In the genomic region with DNA sequence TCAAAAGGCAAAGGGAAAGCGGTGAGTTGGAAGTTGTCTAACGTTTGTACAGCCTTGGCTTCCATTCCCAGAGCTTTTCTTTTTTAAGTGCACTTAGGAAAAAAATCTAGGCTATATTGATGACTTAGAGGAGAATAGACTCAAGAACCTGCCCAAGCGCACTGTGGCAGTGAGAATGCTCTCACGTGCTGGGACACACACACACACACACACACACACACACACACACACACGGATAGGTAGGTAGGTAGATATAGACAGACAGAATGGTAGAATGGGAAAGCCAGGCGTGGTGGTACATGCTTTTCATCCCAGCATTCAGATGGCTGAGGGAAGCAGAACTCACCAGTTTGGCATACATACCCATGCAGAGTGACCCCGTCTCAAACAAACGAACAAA, we compare ENCODE assay signal across 8 mouse cellular contexts. TPM values are rescaled to one million over a fixed set of nuclear protein-coding genes. Genes with fewer than 3 reads are reported as not detected.
DNase-seq lines count a peak whose midpoint lies in the region; ATAC-seq and TF ChIP-seq lines count a peak whose summit lies in the region.

No protein-coding gene starts in this region.

- H3K4me3 ChIP-seq in heart, embryonic 10.5 days = peak overlapping the region; percentile 65
- H3K4me3 ChIP-seq in CH12.LX (replicated peaks in 1 of 3; ENCODE audit: low read depth in 2 of 3, low read length in 2 of 3, poor library complexity in 1 of 3) = peak overlapping the region; percentile 3 to 43 (median 38)
- H3K4me3 ChIP-seq in forebrain, embryonic 15.5 days = peak overlapping the region; percentile 42
- H3K4me3 ChIP-seq in liver, embryonic 14.5 days (ENCODE audit: insufficient read depth in 1 of 2, low read depth in 2 of 2, low read length in 2 of 2) = no peak overlapping the region

- H3K27ac ChIP-seq in heart, embryonic 10.5 days = peak overlapping the region; percentile 85
- H3K27ac ChIP-seq in CH12.LX (ENCODE audit: insufficient read depth, low read depth) = peak overlapping the region; percentile 72; the same call in 1 of the 2 replicates
- no peak overlapping the region for H3K27ac ChIP-seq in forebrain, embryonic 15.5 days (replicated peaks)
- H3K27ac ChIP-seq in liver, embryonic 14.5 days = no peak overlapping the region

- peak overlapping the region; percentile 70 for H3K4me2 ChIP-seq in CH12.LX (ENCODE audit: insufficient read depth, low read depth, poor library complexity, severe bottlenecking)
- peak overlapping the region; percentile 70 for H3K4me2 ChIP-seq in forebrain, embryonic 15.5 days (replicated peaks)
- 0 out of 2 replicates have a peak overlapping the region, but pooled peaks have one; percentile 7 for H3K4me2 ChIP-seq in liver, embryonic 14.5 days (ENCODE audit: low read depth)

- no peak for TF ChIP-seq POLR2A in CH12.LX (IDR thresholded peaks at IDR 0.05; ENCODE audit: low read depth, low read length)

- TF ChIP-seq RAD21 in CH12.LX (IDR thresholded peaks at IDR 0.05; ENCODE audit: low read depth, low read length) = no peak

- 56% methylated on average over 8 of the region's 8 CpGs for WGBS in heart, embryonic 10.5 days
- 63% methylated on average over 8 of the region's 8 CpGs for WGBS in forebrain, embryonic 15.5 days
- WGBS in liver, embryonic 14.5 days (ENCODE audit: insufficient replicate concordance) = 46% methylated on average over 8 of the region's 8 CpGs

- no peak for ATAC-seq in forebrain, embryonic 15.5 days (replicated peaks)
- no peak for ATAC-seq in liver, embryonic 14.5 days (ENCODE audit: insufficient read depth)

- H3K4me1 ChIP-seq in heart, embryonic 10.5 days = peaks cover 29% of the 10 kb centered on the region
- H3K4me1 ChIP-seq in CH12.LX (ENCODE audit: control insufficient read depth in 1 of 2, insufficient read depth in 2 of 2) = peaks cover 5 to 22% of the 10 kb centered on the region in 2 experiments
- H3K4me1 ChIP-seq in forebrain, embryonic 15.5 days = peaks cover 8% of the 10 kb centered on the region
- H3K4me1 ChIP-seq in liver, embryonic 14.5 days (replicated peaks; ENCODE audit: control insufficient read depth in 2 of 2, insufficient read depth in 2 of 2, low read length in 1 of 2) = no peaks in the 10 kb centered on the region

- no peak for TF ChIP-seq CTCF in CH12.LX (conservative IDR thresholded peaks at IDR 0.05 in 1 of 2, IDR thresholded peaks at IDR 0.05 in 1 of 2; ENCODE audit: low read depth in 2 of 2, low read length in 2 of 2)
- TF ChIP-seq CTCF in liver, embryonic 14.5 days (IDR thresholded peaks at IDR 0.05; ENCODE audit: low read depth) = no peak

- peak overlapping the region; percentile 50 for H3K9ac ChIP-seq in CH12.LX (ENCODE audit: insufficient read depth, low read depth)
- no peak overlapping the region for H3K9ac ChIP-seq in forebrain, embryonic 15.5 days (replicated peaks)
- no peak overlapping the region for H3K9ac ChIP-seq in liver, embryonic 14.5 days (replicated peaks)

- no peak for DNase-seq in heart, embryonic 10.5 days (ENCODE audit: low spot score)
- no peak for DNase-seq in heart, postnatal 36 days
- no peak for DNase-seq in CH12.LX (ENCODE audit: extremely low read depth)
- no peak for DNase-seq in liver, embryonic 14.5 days (ENCODE audit: low read depth in 3 of 3, low spot score in 3 of 3)
- DNase-seq in thymus, adult 18-20 months = no peak
- DNase-seq in layer of hippocampus, postnatal 36 days = no peak
- no peak for DNase-seq in cerebellum, adult 9-11 months

- dilution Hi-C loops in CH12.LX (cut with MboI; ENCODE audit: extremely low pct_ligation_motif_present, extremely low pct_unique_long_range_greater_than_20kb, low sequenced_read_pairs) = no loop called here

- H3K9me3 ChIP-seq in heart, embryonic 10.5 days = no peaks in the 10 kb centered on the region
- peaks cover 19% of the 10 kb centered on the region for H3K9me3 ChIP-seq in CH12.LX (replicated peaks; ENCODE audit: low read length)
- no peaks in the 10 kb centered on the region for H3K9me3 ChIP-seq in forebrain, embryonic 15.5 days
- H3K9me3 ChIP-seq in liver, embryonic 14.5 days (ENCODE audit: control insufficient read depth, low read length) = no peaks in the 10 kb centered on the region

- H3K79me2 ChIP-seq in CH12.LX (replicated peaks; ENCODE audit: control insufficient read depth, extremely low read depth, insufficient read depth, poor library complexity, severe bottlenecking) = no peaks in the 10 kb centered on the region

- TF ChIP-seq EP300 in CH12.LX (IDR thresholded peaks at IDR 0.05; ENCODE audit: low read length) = no peak
- TF ChIP-seq EP300 in liver, embryonic 14.5 days (IDR thresholded peaks at IDR 0.05; ENCODE audit: low read depth) = no peak

- in situ Hi-C loops in CH12.LX (cut with MboI; ENCODE audit: low pct_ligation_motif_present, low pct_unique_long_range_greater_than_20kb, low sequenced_read_pairs) = loop anchor here (5.0 kb wide), 1 partner anchor 97 kb away; no protein-coding TSS in a partner anchor

- H3K36me3 ChIP-seq in heart, embryonic 10.5 days = no peaks in the 10 kb centered on the region
- H3K36me3 ChIP-seq in CH12.LX (replicated peaks in 1 of 2; ENCODE audit: control insufficient read depth in 1 of 2, insufficient read depth in 1 of 2, low read length in 1 of 2) = peaks cover 0 to 2% of the 10 kb centered on the region in 2 experiments
- H3K36me3 ChIP-seq in forebrain, embryonic 15.5 days = no peaks in the 10 kb centered on the region
- H3K36me3 ChIP-seq in liver, embryonic 14.5 days (replicated peaks; ENCODE audit: control insufficient read depth, insufficient read depth, low read depth) = no peaks in the 10 kb centered on the region

- H3K27me3 ChIP-seq in heart, embryonic 10.5 days (ENCODE audit: insufficient read depth, poor library complexity, severe bottlenecking) = no peaks in the 10 kb centered on the region
- peaks cover 23% of the 10 kb centered on the region for H3K27me3 ChIP-seq in CH12.LX (replicated peaks)
- no peaks in the 10 kb centered on the region for H3K27me3 ChIP-seq in forebrain, embryonic 15.5 days
- peaks cover 5% of the 10 kb centered on the region; the same call in 1 of the 2 replicates for H3K27me3 ChIP-seq in liver, embryonic 14.5 days (ENCODE audit: control insufficient read depth, insufficient read depth, low read length)

- intact Hi-C loops in heart, postnatal 36 days (cut with DNase I) = loop anchor here (1.0 to 2.0 kb wide), 2 partner anchors 94 to 116 kb away; a partner anchor contains a TSS

TF ChIP-seq in CH12.LX, 34 proteins besides CTCF, POLR2A, EP300 and RAD21:
- no peak for TF ChIP-seq RCOR1 (conservative IDR thresholded peaks at IDR 0.05; ENCODE audit: low read depth, low read length)
- TF ChIP-seq KAT2A (IDR thresholded peaks at IDR 0.05; ENCODE audit: insufficient replicate concordance, low read length) = no peak
- TF ChIP-seq TCF12 (IDR thresholded peaks at IDR 0.05; ENCODE audit: low read depth, low read length) = no peak
- TF ChIP-seq CHD1 (IDR thresholded peaks at IDR 0.05; ENCODE audit: low read depth, low read length) = 0 out of 2 replicates have a peak, but pooled peaks have one; percentile 77
- TF ChIP-seq MAFK (IDR thresholded peaks at IDR 0.05; ENCODE audit: insufficient replicate concordance, low read length) = no peak
- peak; percentile 92 for TF ChIP-seq BHLHE40 (IDR thresholded peaks at IDR 0.05; ENCODE audit: low read depth, low read length)
- no peak for TF ChIP-seq ZC3H11A (IDR thresholded peaks at IDR 0.05; ENCODE audit: low read depth, low read length)
- TF ChIP-seq SIN3A (IDR thresholded peaks at IDR 0.05; ENCODE audit: low read length) = no peak
- TF ChIP-seq MAX (IDR thresholded peaks at IDR 0.05; ENCODE audit: low read length) = 0 out of 2 replicates have a peak, but pooled peaks have one; percentile 0
- TF ChIP-seq PAX5 (IDR thresholded peaks at IDR 0.05; ENCODE audit: low read length) = no peak
- TF ChIP-seq ZNF384 (IDR thresholded peaks at IDR 0.05; ENCODE audit: low read depth, low read length) = no peak
- TF ChIP-seq ELF1 (IDR thresholded peaks at IDR 0.05; ENCODE audit: low read depth, low read length) = no peak
- TF ChIP-seq ZKSCAN1 (IDR thresholded peaks at IDR 0.05; ENCODE audit: borderline replicate concordance, low read depth, low read length) = no peak
- TF ChIP-seq MXI1 (IDR thresholded peaks at IDR 0.05; ENCODE audit: low read depth, low read length) = no peak
- no peak for TF ChIP-seq ETS1 (conservative IDR thresholded peaks at IDR 0.05; ENCODE audit: low read depth, low read length)
- TF ChIP-seq IRF4 (IDR thresholded peaks at IDR 0.05; ENCODE audit: low read depth, low read length) = no peak
- no peak for TF ChIP-seq UBTF (IDR thresholded peaks at IDR 0.05; ENCODE audit: low read depth, low read length)
- no peak for TF ChIP-seq ZMIZ1 (IDR thresholded peaks at IDR 0.05; ENCODE audit: low read depth, low read length)
- TF ChIP-seq E2F4 (IDR thresholded peaks at IDR 0.05; ENCODE audit: insufficient replicate concordance, low read depth, low read length) = no peak
- no peak for TF ChIP-seq USF1 (IDR thresholded peaks at IDR 0.05; ENCODE audit: low read depth, low read length)
- no peak for TF ChIP-seq NELFE (IDR thresholded peaks at IDR 0.05; ENCODE audit: low read depth, low read length)
TF ChIP-seq in CH12.LX: peak in this region for 3.

RNA-seq across cellular contexts. Expression of a gene that starts 32.3 kb away (rescaled TPM):
- 10.2 and 11.8 TPM in 2 replicates for polyA plus RNA-seq in heart, embryonic 10.5 days (2016; fragmentation: Nextera tagmentation; extraction: Ambion mirVana)
- total RNA-seq in heart, postnatal 36 days (2021) = 10 to 100 TPM; 11.5 to 15.0 TPM
- total RNA-seq in CH12.LX (2012; rRNA removed) (379 and 412 TPM in 2 replicates), CH12.LX (2014; rRNA removed) (264 and 274 TPM in 2 replicates)
- 280 and 294 TPM in 2 replicates for polyA plus RNA-seq in CH12.LX (2012; ENCODE audit: insufficient read length, low read depth)
- polyA plus RNA-seq in forebrain, embryonic 15.5 days (2015; fragmentation: Nextera tagmentation; extraction: Ambion mirVana) = 8.0 and 9.1 TPM in 2 replicates
- 2.1 and 2.2 TPM in 2 replicates for polyA plus RNA-seq in liver, embryonic 14.5 days (2012; rRNA removed)
- polyA plus RNA-seq in liver, embryonic 14.5 days (2014; fragmentation: Nextera tagmentation; extraction: Ambion mirVana) = 1.6 and 1.9 TPM in 2 replicates
- 1 to 10 TPM; 4.5 to 6.9 TPM for total RNA-seq in layer of hippocampus, postnatal 36 days (2021)

RNA-seq across cellular contexts. Expression of a gene that starts 41.3 kb away (rescaled TPM):
- polyA plus RNA-seq in heart, embryonic 10.5 days (2016; fragmentation: Nextera tagmentation; extraction: Ambion mirVana) = 22.8 and 22.9 TPM in 2 replicates
- total RNA-seq in heart, postnatal 36 days (2021) = 10 to 100 TPM; 24.0 to 26.9 TPM
- 9.6 and 13.8 TPM in 2 replicates for total RNA-seq in CH12.LX (2012; rRNA removed)
- total RNA-seq in CH12.LX (2014; rRNA removed) = 8.8 and 10.1 TPM in 2 replicates
- 7.2 and 8.9 TPM in 2 replicates for polyA plus RNA-seq in CH12.LX (2012; ENCODE audit: insufficient read length, low read depth)
- polyA plus RNA-seq in forebrain, embryonic 15.5 days (2015; fragmentation: Nextera tagmentation; extraction: Ambion mirVana) = 64.6 and 67.3 TPM in 2 replicates
- 1.7 and 1.9 TPM in 2 replicates for polyA plus RNA-seq in liver, embryonic 14.5 days (2012; rRNA removed)
- 1.3 and 1.7 TPM in 2 replicates for polyA plus RNA-seq in liver, embryonic 14.5 days (2014; fragmentation: Nextera tagmentation; extraction: Ambion mirVana)
- 100 to 1,000 TPM; 178 to 185 TPM for total RNA-seq in layer of hippocampus, postnatal 36 days (2021)

Comparison
In these comparisons a context has a peak if more than half of its experiments do, and no peak if none do; other contexts are left out.
1. H3K27ac ChIP-seq: peak in heart, embryonic 10.5 days (single experiment) and CH12.LX (single experiment); none in forebrain, embryonic 15.5 days (single experiment) and liver, embryonic 14.5 days (single experiment).
2. H3K4me3 ChIP-seq: peak in heart, embryonic 10.5 days (single experiment), CH12.LX (3 of 3) and forebrain, embryonic 15.5 days (single experiment); none in liver, embryonic 14.5 days (0 of 2).
3. H3K4me2 ChIP-seq: peak in every context shown above with its lines; median percentile 70 in CH12.LX; 70 in forebrain, embryonic 15.5 days; 7 in liver, embryonic 14.5 days.
4. RNA of a gene that starts 32.3 kb away (polyA plus RNA-seq): 280 to 294 TPM in CH12.LX; 10.2 to 11.8 TPM in heart, embryonic 10.5 days, 8.0 to 9.1 TPM in forebrain, embryonic 15.5 days and 1.6 to 2.2 TPM in liver, embryonic 14.5 days; every median in the first group is over 10 times any median in the second.